Mouse (Mus musculus) forebrain, embryonic 16.5 days (tissue): Measurements from ENCODE around the gene Cyp2w1. TPM values are rescaled to one million over a fixed set of nuclear protein-coding genes. Genes with fewer than 3 reads are reported as not detected.

ENCODE experiments used
- ATAC-seq: fragments of 200-750 bp; cut with Nextera tagmentation; 2 replicates; pipeline ENCODE4 v1.8.0; 2017; ENCODE audit warnings: mild to moderate bottlenecking, moderate library complexity
- H3K27ac ChIP-seq: fragments of 300-500 bp; sonication (generic); 2 replicates; pipeline ENCODE4 v1.5.1; 2014; ENCODE audit warnings: low read length, control low read depth
- H3K27me3 ChIP-seq: fragments of 300-500 bp; sonication (generic); replicated peaks from 2 replicates; pipeline ENCODE4 v1.6.1; 2014; ENCODE audit warnings: low read length; ENCODE audit not compliant: control insufficient read depth, insufficient read depth
- H3K36me3 ChIP-seq: fragments of 300-500 bp; sonication (generic); 2 replicates; pipeline ENCODE4 v1.6.1; 2014; ENCODE audit not compliant: control insufficient read depth, insufficient read depth
- H3K4me1 ChIP-seq: fragments of 300-500 bp; sonication (generic); replicated peaks from 2 replicates; pipeline ENCODE4 v1.6.1; 2014; ENCODE audit warnings: low read length; ENCODE audit not compliant: control insufficient read depth, insufficient read depth
- H3K4me2 ChIP-seq: fragments of 300-500 bp; sonication (generic); 2 replicates; pipeline ENCODE4 v1.6.1; 2014; ENCODE audit warnings: mild to moderate bottlenecking, low read length, control low read depth
- H3K4me3 ChIP-seq: fragments of 300-500 bp; sonication (generic); replicated peaks from 2 replicates; pipeline ENCODE4 v1.5.1; 2014; ENCODE audit warnings: mild to moderate bottlenecking, low read length, control low read depth
- H3K9ac ChIP-seq: fragments of 300-500 bp; sonication (generic); replicated peaks from 2 replicates; pipeline ENCODE4 v1.6.1; 2014; ENCODE audit warnings: low read depth, low read length, control low read depth
- H3K9me3 ChIP-seq: fragments of 300-500 bp; sonication (generic); 2 replicates; pipeline ENCODE4 v1.6.1; 2016; ENCODE audit warnings: low read length; ENCODE audit not compliant: control insufficient read depth
- WGBS: fragments of 180-500 bp; shearing (Covaris S2); extraction: QIAGEN DNeasy Blood & Tissue Kit; methylation state at CpG from one replicate; pipeline ENCODE4 v1.1.7; 2014; 5-methylcytosine and 5-hydroxymethylcytosine counted together
- polyA plus RNA-seq: library from polyadenylated mRNA; unstranded; fragments of >200 nt; fragmentation: Nextera tagmentation; extraction: Ambion mirVana; gene quantifications from 2 replicates; pipeline ENCODE4 v1.2.1, GENCODE M21; 2015

Gene Cyp2w1
- polyA plus RNA-seq, 1 experiment from 2014 or later: not detected

DNA sequence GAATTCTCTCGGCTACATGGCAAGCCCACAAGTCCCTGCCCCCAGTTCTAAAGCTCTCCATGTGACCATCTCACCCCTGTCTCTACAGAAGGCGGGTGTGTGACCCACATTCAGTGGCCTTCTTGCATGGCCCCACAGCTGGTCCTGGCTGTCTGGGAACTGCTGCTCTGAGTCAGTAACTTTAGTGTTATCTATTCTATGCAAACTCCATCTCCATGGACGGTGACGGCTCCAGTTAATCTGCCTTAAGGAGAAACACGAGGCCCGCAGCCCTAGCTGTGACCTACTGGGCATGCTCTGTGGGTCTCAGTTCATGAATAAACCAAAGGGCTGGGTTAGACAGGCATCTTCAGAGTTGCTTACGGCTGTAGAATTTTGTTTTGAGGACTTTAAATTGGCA is 42.0 kb downstream of the Cyp2w1 start:
- Histone ChIP-seq H3K27ac (no peak overlapping the region), H3K4me1 (peaks cover 6% of the 10 kb centered on the region; the same call in 1 of the 2 replicates), H3K36me3 (no peaks in the 10 kb centered on the region), H3K4me3 (no peak overlapping the region), H3K9ac (no peak overlapping the region), H3K4me2 (no peak overlapping the region), H3K9me3 (no peaks in the 10 kb centered on the region), H3K27me3 (no peaks in the 10 kb centered on the region)
- 72% methylated on average over 7 of the region's 7 CpGs for WGBS
- no peak for ATAC-seq

DNA sequence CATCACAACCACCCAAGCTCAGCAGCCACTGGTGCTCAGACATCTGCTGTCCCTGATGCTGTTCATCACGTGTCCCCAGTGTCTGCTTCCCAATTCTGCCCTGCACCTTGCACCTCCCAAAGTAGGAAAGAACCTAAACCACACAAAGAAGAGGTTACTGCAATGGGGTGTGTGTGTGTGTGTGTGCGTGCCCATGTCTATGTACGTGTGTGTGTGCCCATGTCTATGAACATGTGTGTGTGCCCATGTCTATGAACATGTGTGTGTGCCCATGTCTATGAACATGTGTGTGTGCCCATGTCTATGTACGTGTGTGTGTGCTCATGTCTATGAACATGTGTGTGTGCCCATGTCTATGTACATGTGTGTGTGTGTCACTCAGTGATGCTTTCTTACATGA is 43.1 kb downstream of the Cyp2w1 start:
- H3K27ac ChIP-seq: no peak overlapping the region
- no peak overlapping the region for H3K4me3 ChIP-seq
- H3K4me2 ChIP-seq: no peak overlapping the region
- no peaks in the 10 kb centered on the region for H3K27me3 ChIP-seq
- H3K36me3 ChIP-seq: no peaks in the 10 kb centered on the region
- ATAC-seq: no peak
- WGBS: 92% methylated on average over 4 of the region's 4 CpGs
- H3K9me3 ChIP-seq: no peaks in the 10 kb centered on the region
- peaks cover 6% of the 10 kb centered on the region; the same call in 1 of the 2 replicates for H3K4me1 ChIP-seq
- no peak overlapping the region for H3K9ac ChIP-seq

GRCm38 (mm10) chr5:139397359-139397916 is 45.0 kb downstream of the Cyp2w1 start:
- H3K36me3 ChIP-seq: no peaks in the 10 kb centered on the region
- H3K4me1 ChIP-seq: peaks cover 6% of the 10 kb centered on the region; the same call in 1 of the 2 replicates
- H3K9me3 ChIP-seq: no peaks in the 10 kb centered on the region
- WGBS: 89% methylated on average over 4 of the region's 4 CpGs
- no peak overlapping the region for H3K27ac ChIP-seq
- no peak overlapping the region for H3K9ac ChIP-seq
- H3K4me3 ChIP-seq: no peak overlapping the region
- no peaks in the 10 kb centered on the region for H3K27me3 ChIP-seq
- no peak overlapping the region for H3K4me2 ChIP-seq
- ATAC-seq: no peak

DNA sequence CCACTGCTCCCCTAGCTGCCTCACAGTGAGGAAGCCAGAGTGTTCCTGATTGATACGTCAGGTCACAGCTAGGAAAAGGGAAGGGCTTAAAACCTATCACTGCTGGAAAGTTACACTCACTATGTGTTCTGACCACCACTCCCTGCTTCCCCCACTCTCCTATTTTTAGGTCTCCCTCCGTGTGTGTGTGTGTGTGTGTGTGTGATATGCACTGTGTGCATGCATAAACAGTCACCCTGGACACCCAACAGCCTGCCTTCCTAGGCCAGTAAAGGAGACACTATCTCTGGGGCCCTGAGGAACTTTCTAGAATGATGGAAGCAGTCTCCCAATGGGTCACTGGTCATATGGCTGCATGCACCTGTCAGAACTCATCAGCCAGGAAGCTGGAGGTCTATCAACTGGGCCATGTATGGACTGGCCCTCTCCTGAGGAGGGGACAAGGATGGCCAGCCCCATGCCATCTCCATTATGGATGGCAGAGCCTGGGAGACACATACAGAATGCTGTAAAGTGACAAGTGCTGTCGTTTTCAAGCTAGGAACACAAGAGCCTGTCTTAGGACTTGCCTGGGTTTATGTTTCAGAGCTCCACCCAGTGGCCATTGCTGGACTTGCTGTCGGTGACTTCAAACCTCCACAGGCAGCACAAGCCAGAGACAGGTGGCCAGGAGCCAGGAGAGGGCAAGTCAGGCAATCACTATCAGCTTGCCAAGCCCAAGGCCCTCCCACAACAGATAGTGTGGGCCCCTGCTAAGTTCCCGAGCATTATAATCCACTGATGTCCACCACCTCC is 45.7 kb downstream of the Cyp2w1 start:
- H3K4me2 ChIP-seq: no peak overlapping the region
- H3K27me3 ChIP-seq: no peaks in the 10 kb centered on the region
- no peaks in the 10 kb centered on the region for H3K36me3 ChIP-seq
- H3K4me3 ChIP-seq: no peak overlapping the region
- 39% methylated on average over 5 of the region's 5 CpGs for WGBS
- no peak overlapping the region for H3K9ac ChIP-seq
- no peaks in the 10 kb centered on the region for H3K9me3 ChIP-seq
- peak; percentile 71 for ATAC-seq
- H3K4me1 ChIP-seq: peaks cover 6% of the 10 kb centered on the region; the same call in 1 of the 2 replicates
- H3K27ac ChIP-seq: no peak overlapping the region

DNA sequence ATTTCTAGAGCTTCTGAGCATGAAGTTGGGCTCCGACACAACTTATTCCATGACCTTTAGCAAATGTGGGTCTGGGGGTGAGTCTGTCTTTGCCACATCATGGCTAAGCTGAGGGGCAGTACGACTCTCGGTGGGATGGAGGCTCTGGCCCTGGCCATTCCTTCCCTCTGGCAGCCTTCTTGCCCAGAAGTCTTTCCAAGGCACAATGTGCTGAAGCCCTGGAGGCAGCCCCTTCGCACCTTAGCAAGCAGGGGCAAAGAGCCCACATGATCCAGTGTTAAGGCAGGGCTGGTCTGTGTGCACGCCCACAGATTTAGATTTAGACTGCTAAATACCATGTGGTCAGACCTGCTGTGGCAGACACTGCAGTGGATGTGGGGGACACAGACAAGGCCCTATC is 46.4 kb downstream of the Cyp2w1 start:
- H3K4me1 ChIP-seq: peaks cover 6% of the 10 kb centered on the region; the same call in 1 of the 2 replicates
- no peak overlapping the region for H3K4me2 ChIP-seq
- no peaks in the 10 kb centered on the region for H3K9me3 ChIP-seq
- H3K27me3 ChIP-seq: no peaks in the 10 kb centered on the region
- H3K4me3 ChIP-seq: no peak overlapping the region
- no peak overlapping the region for H3K9ac ChIP-seq
- no peaks in the 10 kb centered on the region for H3K36me3 ChIP-seq
- no peak for ATAC-seq
- 83% methylated on average over 5 of the region's 5 CpGs for WGBS
- H3K27ac ChIP-seq: no peak overlapping the region

GRCm38 (mm10) chr5:139399991-139400390 is 47.6 kb downstream of the Cyp2w1 start:
- H3K36me3 ChIP-seq: no peaks in the 10 kb centered on the region
- H3K27ac ChIP-seq: no peak overlapping the region
- H3K9me3 ChIP-seq: no peaks in the 10 kb centered on the region
- H3K27me3 ChIP-seq: no peaks in the 10 kb centered on the region
- 91% methylated on average over 14 of the region's 14 CpGs for WGBS
- no peak overlapping the region for H3K9ac ChIP-seq
- no peak for ATAC-seq
- H3K4me1 ChIP-seq: peaks cover 6% of the 10 kb centered on the region; the same call in 1 of the 2 replicates
- no peak overlapping the region for H3K4me3 ChIP-seq
- H3K4me2 ChIP-seq: no peak overlapping the region

GRCm38 (mm10) chr5:139402106-139402505 is 49.7 kb downstream of the Cyp2w1 start:
- Histone ChIP-seq H3K4me2 (no peak overlapping the region), H3K27ac (no peak overlapping the region), H3K4me1 (peaks cover 6% of the 10 kb centered on the region; the same call in 1 of the 2 replicates), H3K9me3 (no peaks in the 10 kb centered on the region), H3K27me3 (no peaks in the 10 kb centered on the region), H3K4me3 (no peak overlapping the region), H3K36me3 (no peaks in the 10 kb centered on the region), H3K9ac (no peak overlapping the region)
- 87% methylated on average over 2 of the region's 2 CpGs for WGBS
- ATAC-seq: no peak

GRCm38 (mm10) chr5:139403692-139404260 is 51.4 kb downstream of the Cyp2w1 start:
- Histone ChIP-seq H3K36me3 (no peaks in the 10 kb centered on the region), H3K9me3 (no peaks in the 10 kb centered on the region), H3K4me2 (no peak overlapping the region), H3K4me3 (no peak overlapping the region), H3K9ac (no peak overlapping the region), H3K27ac (no peak overlapping the region), H3K27me3 (no peaks in the 10 kb centered on the region), H3K4me1 (no peaks in the 10 kb centered on the region)
- WGBS: 88% methylated on average over 8 of the region's 8 CpGs
- no peak for ATAC-seq

DNA sequence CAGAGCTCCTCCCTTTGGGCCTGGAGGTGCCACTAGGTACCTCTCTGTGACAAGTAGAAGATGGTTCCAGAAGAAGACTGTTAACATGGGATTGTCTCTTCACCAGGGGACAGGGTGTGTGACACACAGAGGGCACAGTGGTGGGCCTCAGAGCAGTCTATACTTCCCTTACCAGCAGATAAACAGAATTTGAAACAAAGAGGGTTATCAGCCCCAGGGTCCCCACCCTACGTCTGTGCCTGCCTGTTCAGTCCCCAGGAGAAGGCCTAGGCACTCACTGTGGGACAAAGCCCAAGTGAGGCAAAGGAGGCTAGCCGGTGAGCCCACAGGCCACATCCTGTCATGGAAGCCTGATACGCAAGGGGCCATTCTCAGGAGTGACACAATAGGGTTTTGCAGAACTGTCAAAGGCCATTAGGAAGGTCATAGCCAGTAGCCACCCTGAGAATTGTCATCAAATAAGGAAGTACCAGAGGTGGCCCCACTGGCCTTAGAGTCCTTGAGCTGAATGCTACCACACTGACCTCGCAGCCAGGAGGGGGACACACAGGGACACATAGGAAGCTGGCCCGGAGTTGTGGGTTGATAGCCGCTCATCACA is 52.5 kb downstream of the Cyp2w1 start, which contains the start of gene C130050O18Rik:
Gene C130050O18Rik (plus strand): TSS at position 480 of the 601 bp plus-strand sequence.
- no peaks in the 10 kb centered on the region for H3K36me3 ChIP-seq
- no peak within 1 kb of the TSS for H3K27ac ChIP-seq
- no peak within 1 kb of the TSS for H3K9ac ChIP-seq
- no peak for ATAC-seq
- H3K4me3 ChIP-seq: no peak within 1 kb of the TSS
- H3K9me3 ChIP-seq: no peaks in the 10 kb centered on the region
- H3K4me2 ChIP-seq: no peak within 1 kb of the TSS
- WGBS: 88% methylated on average over 6 of the region's 6 CpGs
- H3K4me1 ChIP-seq: no peaks in the 10 kb centered on the region
- no peaks in the 10 kb centered on the region for H3K27me3 ChIP-seq
